Mouse (Mus musculus): ENCODE data around the gene Gm6509.
"Not testable (repeated sequence)": the region's sequence is repeated elsewhere in the genome, so short reads cannot be mapped to it uniquely, and the experiment has no call there.

Gene Gm6509

DNA sequence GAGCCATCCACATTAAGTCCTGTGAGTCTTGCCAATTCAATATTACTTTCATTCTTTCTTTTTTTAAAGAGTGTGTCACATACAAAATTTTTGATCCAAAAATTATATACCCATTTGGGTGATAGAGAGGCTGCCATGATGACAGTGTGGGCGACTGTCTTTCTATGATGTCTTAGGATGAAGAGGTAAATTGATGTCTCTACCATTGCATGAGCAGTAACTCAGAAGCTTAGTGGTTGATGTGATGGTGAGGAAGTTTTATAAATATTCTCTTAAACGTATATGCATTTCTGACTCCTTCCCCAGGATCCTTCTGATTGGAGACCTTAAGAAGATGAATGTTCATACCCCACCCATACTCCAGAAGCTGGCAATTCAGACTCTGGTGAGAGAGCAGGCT, at the start of gene Gm6509:
Gene Gm6509, plus strand, starts transcription at position 301 of the 400 bp plus-strand sequence.
- DNase-seq = not testable (repeated sequence)

DNA sequence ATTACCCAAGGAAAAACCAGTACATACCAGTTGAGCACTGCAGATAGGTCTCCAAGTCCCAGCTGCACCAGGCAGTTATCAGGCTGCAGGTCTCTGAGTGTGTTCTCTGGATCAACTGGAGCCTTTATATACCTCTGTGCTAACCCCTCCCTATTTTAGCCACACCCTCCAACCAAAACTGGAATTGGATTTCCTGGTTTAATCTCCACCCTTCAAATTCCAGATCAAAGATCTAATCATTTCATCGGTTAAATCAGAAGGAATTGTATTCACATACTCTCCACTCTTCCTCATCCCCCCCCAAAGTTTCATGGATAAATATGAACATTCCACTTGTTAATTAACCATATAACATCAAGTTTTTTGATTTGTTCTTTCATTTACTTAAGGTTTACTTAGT, 7.5 kb upstream of the Gm6509 start, which contains the start of gene Gm3147:
Gene Gm3147, minus strand, starts transcription at position 101 of the 400 bp plus-strand sequence.
- not testable (repeated sequence) for DNase-seq

DNA sequence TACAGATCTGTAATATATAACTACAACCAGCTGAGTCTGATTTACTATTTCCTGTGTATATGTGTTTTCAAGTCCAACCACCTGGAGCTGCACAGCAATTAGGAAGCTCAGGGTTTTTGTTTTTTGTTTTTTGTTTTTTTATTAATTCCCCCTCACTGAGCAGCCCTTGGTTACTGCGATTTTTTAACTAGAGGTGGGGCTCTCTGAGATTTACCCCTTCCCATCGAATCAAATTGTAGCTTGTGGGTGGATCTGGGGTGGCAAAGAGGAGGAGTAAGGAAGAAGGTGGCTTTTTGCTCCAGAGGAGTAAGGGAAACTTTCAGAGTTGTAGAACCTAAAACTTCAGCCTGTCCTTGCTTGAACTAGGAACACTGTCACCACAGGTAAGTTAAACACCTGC, 24.3 kb downstream of the Gm6509 start, which contains the start of gene Gm6205:
Gene Gm6205, plus strand, starts transcription at position 301 of the 400 bp plus-strand sequence.
- DNase-seq = not testable (repeated sequence)
